Mouse (Mus musculus) heart, embryonic 10.5 days (tissue): ENCODE data around the gene Zfp286. TPM values are rescaled to one million over a fixed set of nuclear protein-coding genes. Genes with fewer than 3 reads are reported as not detected.

Experiments
- DNase-seq: peaks from one replicate; pipeline ENCODE4 v3.0.0-alpha.2; 2017; ENCODE audit warnings: low spot score
- H3K27ac ChIP-seq: fragments of 300-500 bp; sonication (generic); 2 replicates; pipeline ENCODE4 v1.5.1; 2016; ENCODE audit warnings: mild to moderate bottlenecking
- H3K27me3 ChIP-seq: fragments of 300-500 bp; sonication (generic); 2 replicates; pipeline ENCODE4 v1.6.1; 2016; ENCODE audit warnings: mild to moderate bottlenecking; ENCODE audit not compliant: poor library complexity, insufficient read depth, severe bottlenecking
- H3K36me3 ChIP-seq: fragments of 300-500 bp; sonication (generic); 2 replicates; pipeline ENCODE4 v1.6.1; 2016; ENCODE audit warnings: mild to moderate bottlenecking, moderate library complexity
- H3K4me1 ChIP-seq: fragments of 300-500 bp; sonication (generic); 2 replicates; pipeline ENCODE4 v1.6.1; 2016; ENCODE audit warnings: mild to moderate bottlenecking
- H3K4me3 ChIP-seq: fragments of 300-500 bp; sonication (generic); 2 replicates; pipeline ENCODE4 v1.5.1; 2016; ENCODE audit warnings: mild to moderate bottlenecking, moderate library complexity
- H3K9me3 ChIP-seq: fragments of 300-500 bp; sonication (generic); 2 replicates; pipeline ENCODE4 v1.6.1; 2016; ENCODE audit warnings: mild to moderate bottlenecking, moderate library complexity
- WGBS: fragments of 180-500 bp; shearing (Covaris S2); methylation state at CpG from one replicate; pipeline ENCODE4 v1.1.7; 2016; 5-methylcytosine and 5-hydroxymethylcytosine counted together
- polyA plus RNA-seq: library from polyadenylated mRNA; unstranded; fragments of >200 nt; fragmentation: Nextera tagmentation; extraction: Ambion mirVana; gene quantifications from 2 replicates; pipeline ENCODE4 v1.2.1, GENCODE M21; 2016

Zfp286 gene
- polyA plus RNA-seq, 1 experiment from 2014 or later, result 14.9 TPM

- no peak overlapping the region for H3K4me3 ChIP-seq
- DNase-seq, result no peak
- H3K27ac ChIP-seq, result no peak overlapping the region
- 75% methylated on average over 3 of the region's 3 CpGs for WGBS
- peaks cover 6% of the 10 kb centered on the region; the same call in 1 of the 2 replicates for H3K4me1 ChIP-seq
- H3K36me3 ChIP-seq, result peaks cover 10% of the 10 kb centered on the region
- H3K9me3 ChIP-seq, result no peaks in the 10 kb centered on the region
- H3K27me3 ChIP-seq, result no peaks in the 10 kb centered on the region
Observed at GRCm38 (mm10) chr11:62732665-62733064, 56.6 kb downstream of the Zfp286 start.

GRCm38 (mm10) chr11:62732022-62732387, 57.3 kb downstream of the Zfp286 start:
- Histone ChIP-seq H3K27ac (peak overlapping the region; percentile 89; the same call in 1 of the 2 replicates), H3K4me3 (peak overlapping the region; percentile 82), H3K9me3 (no peaks in the 10 kb centered on the region), H3K36me3 (peaks cover 17% of the 10 kb centered on the region), H3K4me1 (peaks cover 6% of the 10 kb centered on the region; the same call in 1 of the 2 replicates), H3K27me3 (no peaks in the 10 kb centered on the region)
- WGBS, result 22% methylated on average over 5 of the region's 5 CpGs
- no peak for DNase-seq

- DNase-seq, result peak; percentile 93
- peaks cover 6% of the 10 kb centered on the region; the same call in 1 of the 2 replicates for H3K4me1 ChIP-seq
- H3K4me3 ChIP-seq, result peak within 1 kb of the TSS; percentile 82
- 2% methylated on average over 48 of the region's 48 CpGs for WGBS
- peaks cover 17% of the 10 kb centered on the region for H3K36me3 ChIP-seq
- no peaks in the 10 kb centered on the region for H3K27me3 ChIP-seq
- no peaks in the 10 kb centered on the region for H3K9me3 ChIP-seq
- peak within 1 kb of the TSS; percentile 89 for H3K27ac ChIP-seq
Observed at GRCm38 (mm10) chr11:62731311-62732021, 57.8 kb downstream of the Zfp286 start, which contains the start of gene Zfp287. Zfp287 (minus strand) TSS chr11:62731905.

GRCm38 (mm10) chr11:62728276-62728675, 61.0 kb downstream of the Zfp286 start:
- H3K27ac ChIP-seq, result no peak overlapping the region
- H3K36me3 ChIP-seq, result peaks cover 41% of the 10 kb centered on the region
- peaks cover 6% of the 10 kb centered on the region; the same call in 1 of the 2 replicates for H3K4me1 ChIP-seq
- 72% methylated on average over 8 of the region's 8 CpGs for WGBS
- H3K4me3 ChIP-seq, result no peak overlapping the region
- DNase-seq, result no peak
- H3K27me3 ChIP-seq, result no peaks in the 10 kb centered on the region
- H3K9me3 ChIP-seq, result no peaks in the 10 kb centered on the region

- no peak for DNase-seq
- H3K27me3 ChIP-seq, result no peaks in the 10 kb centered on the region
- WGBS, result 67% methylated on average over 5 of the region's 5 CpGs
- H3K4me3 ChIP-seq, result no peak overlapping the region
- H3K36me3 ChIP-seq, result peaks cover 25% of the 10 kb centered on the region
- H3K4me1 ChIP-seq, result peaks cover 21% of the 10 kb centered on the region
- no peaks in the 10 kb centered on the region for H3K9me3 ChIP-seq
- peak overlapping the region; percentile 36; the same call in 1 of the 2 replicates for H3K27ac ChIP-seq
Observed at GRCm38 (mm10) chr11:62710657-62711056, 78.6 kb downstream of the Zfp286 start.

- no peak for DNase-seq
- Histone ChIP-seq H3K36me3 (0 out of 2 replicates have a peak, but pooled peaks cover 8% of the 10 kb centered on the region), H3K4me3 (no peak overlapping the region), H3K27me3 (no peaks in the 10 kb centered on the region), H3K9me3 (no peaks in the 10 kb centered on the region), H3K4me1 (peaks cover 21% of the 10 kb centered on the region), H3K27ac (no peak overlapping the region)
- 69% methylated on average over 7 of the region's 7 CpGs for WGBS
Observed at GRCm38 (mm10) chr11:62708252-62708651, 81.0 kb downstream of the Zfp286 start.

GRCm38 (mm10) chr11:62706141-62706540, 83.1 kb downstream of the Zfp286 start:
- no peaks in the 10 kb centered on the region for H3K36me3 ChIP-seq
- no peak overlapping the region for H3K27ac ChIP-seq
- H3K27me3 ChIP-seq, result no peaks in the 10 kb centered on the region
- H3K4me1 ChIP-seq, result peaks cover 21% of the 10 kb centered on the region
- no peak overlapping the region for H3K4me3 ChIP-seq
- 86% methylated on average over 2 of the region's 2 CpGs for WGBS
- no peaks in the 10 kb centered on the region for H3K9me3 ChIP-seq
- no peak for DNase-seq

Other genes starting within 250 kb of the Zfp286 start
- gene Ubb, start 238.3 kb downstream of the Zfp286 start, polyA plus RNA-seq, result 2,741 and 3,131 TPM in 2 replicates
- gene Trpv2, start 215.0 kb downstream of the Zfp286 start, polyA plus RNA-seq, result 4.2 and 5.9 TPM in 2 replicates
- 14.9 and 17.2 TPM in 2 replicates for gene Lrrc75a, start 140.9 kb downstream of the Zfp286 start, polyA plus RNA-seq
- 40.5 and 49.6 TPM in 2 replicates for gene Mmgt2, start 140.8 kb downstream of the Zfp286 start, polyA plus RNA-seq
- gene Zfp287, start 57.6 kb downstream of the Zfp286 start, polyA plus RNA-seq, result 6.7 and 8.0 TPM in 2 replicates
- gene Gm10428, start 36.4 kb downstream of the Zfp286 start, polyA plus RNA-seq, result not detected in 2 replicates
- gene Trim16, start 30.8 kb upstream of the Zfp286 start, polyA plus RNA-seq, result 3.7 and 4.9 TPM in 2 replicates
- gene Fbxw10, start 57.6 kb upstream of the Zfp286 start, polyA plus RNA-seq, result 0.34 TPM in 1 of 2 replicates, not detected in the other
- gene Tvp23b, start 90.0 kb upstream of the Zfp286 start, polyA plus RNA-seq, result 55.6 and 61.8 TPM in 2 replicates
- gene Cdrt4, start 161.7 kb upstream of the Zfp286 start, polyA plus RNA-seq, result 0.31 TPM in 1 of 2 replicates, not detected in the other